Mouse (Mus musculus) MEL (cell line): ENCODE data around the gene Slc10a6. TPM values are rescaled to one million over a fixed set of nuclear protein-coding genes. Genes with fewer than 3 reads are reported as not detected.

ENCODE experiments used
- DNase-seq: peaks from one replicate; pipeline ENCODE4 v3.0.0; 2011; ENCODE audit warnings: low read depth, low spot score
- H3K27ac ChIP-seq: 2 replicates; pipeline ENCODE4 v1.5.1; 2012; ENCODE audit warnings: low read depth, mild to moderate bottlenecking, control low read depth, low read length, moderate library complexity; ENCODE audit not compliant: control insufficient read depth
- H3K27me3 ChIP-seq, 2 experiments: fragments of 150-350 bp in 1 of 2; sonication (generic) in 1 of 2; 2 replicates each; pipeline ENCODE4 v1.6.1; 2012; ENCODE audit warnings: low read length in 2 of 2, mild to moderate bottlenecking in 2 of 2, improper control_type of control experiment in 1 of 2, moderate library complexity in 1 of 2; ENCODE audit not compliant: insufficient read depth in 2 of 2, control insufficient read depth in 1 of 2
- H3K36me3 ChIP-seq, 2 experiments: 2 replicates each; pipeline ENCODE4 v1.6.1; 2012 to 2014; ENCODE audit warnings: low read length in 2 of 2, improper control_type of control experiment in 1 of 2, inconsistent platforms in 1 of 2, mild to moderate bottlenecking in 1 of 2; ENCODE audit not compliant: insufficient read depth in 2 of 2, control insufficient read depth in 1 of 2
- H3K4me1 ChIP-seq, 2 experiments: fragments of 150-350 bp in 1 of 2; sonication (generic) in 1 of 2; 2 replicates each; pipeline ENCODE4 v1.6.1; 2012; ENCODE audit warnings: low read length in 2 of 2, improper control_type of control experiment in 1 of 2, mild to moderate bottlenecking in 1 of 2; ENCODE audit not compliant: insufficient read depth in 2 of 2, control insufficient read depth in 1 of 2
- H3K4me3 ChIP-seq, 2 experiments: fragments of 150-350 bp in 1 of 2; sonication (generic) in 1 of 2; 2 replicates each; pipeline ENCODE4 v1.5.1; 2012; ENCODE audit warnings: low read depth in 2 of 2, low read length in 2 of 2, mild to moderate bottlenecking in 2 of 2, moderate library complexity in 2 of 2, control low read depth in 1 of 2, improper control_type of control experiment in 1 of 2; ENCODE audit not compliant: control insufficient read depth in 1 of 2, insufficient read depth in 1 of 2
- H3K79me2 ChIP-seq: 2 replicates; pipeline ENCODE4 v1.6.1; 2012; ENCODE audit warnings: mild to moderate bottlenecking, low read length, moderate library complexity; ENCODE audit not compliant: control insufficient read depth, poor library complexity, insufficient read depth
- H3K9ac ChIP-seq: 2 replicates; pipeline ENCODE4 v1.6.1; 2012; ENCODE audit warnings: low read depth, mild to moderate bottlenecking, control low read depth, low read length, moderate library complexity; ENCODE audit not compliant: control insufficient read depth, poor library complexity, severe bottlenecking
- H3K9me3 ChIP-seq: fragments of 150-350 bp; sonication (generic); replicated peaks from 2 replicates; pipeline ENCODE4 v1.6.1; 2012; ENCODE audit warnings: mild to moderate bottlenecking, low read length, improper control_type of control experiment, moderate library complexity; ENCODE audit not compliant: insufficient read depth
- BHLHE40 ChIP-seq: IDR thresholded peaks from 2 replicates; pipeline ENCODE4 v1.6.1; 2012; ENCODE audit warnings: low read depth, mild to moderate bottlenecking, inconsistent platforms, low read length, improper control_type of control experiment, borderline replicate concordance
- CHD1 ChIP-seq: IDR thresholded peaks from 2 replicates; pipeline ENCODE4 v1.6.1; 2012; ENCODE audit warnings: low read depth, mild to moderate bottlenecking, inconsistent platforms, low read length, improper control_type of control experiment
- GABPA ChIP-seq: IDR thresholded peaks from 2 replicates; pipeline ENCODE4 v1.6.1; 2012; ENCODE audit warnings: low read depth, mild to moderate bottlenecking, inconsistent platforms, low read length, improper control_type of control experiment, moderate library complexity
- GATA1 ChIP-seq: IDR thresholded peaks from 2 replicates; pipeline ENCODE4 v1.6.1; 2011; ENCODE audit warnings: low read depth, low read length, improper control_type of control experiment
- HCFC1 ChIP-seq: IDR thresholded peaks from 2 replicates; pipeline ENCODE4 v1.6.1; 2012; ENCODE audit warnings: low read depth, mild to moderate bottlenecking, inconsistent platforms, low read length, improper control_type of control experiment, moderate library complexity
- JUND ChIP-seq: IDR thresholded peaks from 2 replicates; pipeline ENCODE4 v1.6.1; 2011; ENCODE audit warnings: low read depth, mild to moderate bottlenecking, improper control_type of control experiment, low read length
- KAT2A ChIP-seq: conservative IDR thresholded peaks from 2 replicates; pipeline ENCODE4 v1.6.1; 2012; ENCODE audit warnings: low read depth, low read length, improper control_type of control experiment, inconsistent platforms
- MAFK ChIP-seq: IDR thresholded peaks from 2 replicates; pipeline ENCODE4 v1.6.1; 2011; ENCODE audit warnings: low read depth, mild to moderate bottlenecking, low read length, improper control_type of control experiment, borderline replicate concordance
- MAX ChIP-seq: IDR thresholded peaks from 2 replicates; pipeline ENCODE4 v1.6.1; 2011; ENCODE audit warnings: low read length, improper control_type of control experiment
- MAZ ChIP-seq: IDR thresholded peaks from 2 replicates; pipeline ENCODE4 v1.6.1; 2012; ENCODE audit warnings: low read depth, mild to moderate bottlenecking, inconsistent platforms, low read length, improper control_type of control experiment
- MXI1 ChIP-seq: IDR thresholded peaks from 2 replicates; pipeline ENCODE4 v1.6.1; 2011; ENCODE audit warnings: mild to moderate bottlenecking, low read depth, low read length, improper control_type of control experiment
- NRF1 ChIP-seq: IDR thresholded peaks from 2 replicates; pipeline ENCODE4 v1.6.1; 2014; ENCODE audit warnings: low read depth, mild to moderate bottlenecking, inconsistent platforms, low read length, improper control_type of control experiment, moderate library complexity; ENCODE audit not compliant: poor library complexity, insufficient read depth, severe bottlenecking
- POLR2A ChIP-seq, 2 experiments: IDR thresholded peaks; 2 replicates each; pipeline ENCODE4 v1.6.1; 2011 to 2012; ENCODE audit warnings: low read length in 2 of 2, mild to moderate bottlenecking in 2 of 2, control low read depth in 1 of 2, improper control_type of control experiment in 1 of 2, low read depth in 1 of 2, moderate library complexity in 1 of 2; ENCODE audit not compliant: control insufficient read depth in 1 of 2, insufficient read depth in 1 of 2, poor library complexity in 1 of 2
- POLR2AphosphoS2 ChIP-seq: IDR thresholded peaks from 2 replicates; pipeline ENCODE4 v1.6.1; 2011; ENCODE audit warnings: low read length, improper control_type of control experiment
- POLR2AphosphoS5 ChIP-seq: IDR thresholded peaks from 2 replicates; pipeline ENCODE4 v1.6.1; 2012; ENCODE audit warnings: low read depth, borderline replicate concordance, mild to moderate bottlenecking, inconsistent platforms, low read length, moderate library complexity, mixed read lengths
- SIN3A ChIP-seq: IDR thresholded peaks from 2 replicates; pipeline ENCODE4 v1.6.1; 2012; ENCODE audit warnings: low read length, improper control_type of control experiment, inconsistent platforms
- SMC3 ChIP-seq: IDR thresholded peaks from 2 replicates; pipeline ENCODE4 v1.6.1; 2011; ENCODE audit warnings: low read depth, low read length, improper control_type of control experiment
- UBTF ChIP-seq: IDR thresholded peaks from 2 replicates; pipeline ENCODE4 v1.6.1; 2012; ENCODE audit warnings: low read depth, mild to moderate bottlenecking, inconsistent platforms, low read length, improper control_type of control experiment, moderate library complexity, borderline replicate concordance; ENCODE audit not compliant: insufficient read depth
- ZKSCAN1 ChIP-seq: IDR thresholded peaks from 2 replicates; pipeline ENCODE4 v1.6.1; 2012; ENCODE audit warnings: low read depth, mild to moderate bottlenecking, inconsistent platforms, low read length, improper control_type of control experiment, moderate library complexity
- ZMIZ1 ChIP-seq: IDR thresholded peaks from 2 replicates; pipeline ENCODE4 v1.6.1; 2012; ENCODE audit warnings: low read depth, mild to moderate bottlenecking, inconsistent platforms, low read length, improper control_type of control experiment, moderate library complexity
- ZNF384 ChIP-seq: IDR thresholded peaks from 2 replicates; pipeline ENCODE4 v1.6.1; 2012; ENCODE audit warnings: low read depth, mild to moderate bottlenecking, inconsistent platforms, low read length, improper control_type of control experiment
- polyA plus RNA-seq, 2 experiments: library from polyadenylated mRNA; stranded (reverse) in 1 of 2; unstranded in 1 of 2; fragments of >175 nt in 1 of 2; fragments of >200 nt in 1 of 2; gene quantifications; 2 replicates each; pipeline versions ENCODE4 v1.2.1 to v1.2.4; 2012; ENCODE audit warnings: low replicate concordance in 2 of 2, low read depth in 1 of 2; ENCODE audit not compliant: insufficient read length in 2 of 2, insufficient read depth in 1 of 2, missing spikeins in 1 of 2
- total RNA-seq: library from RNA; depleted of rRNA; stranded (reverse); fragments of 300-350 nt; gene quantifications from 2 replicates; pipeline ENCODE4 v1.2.3, GENCODE M21; 2012

Gene Slc10a6
- total and polyA plus RNA-seq, 3 experiments, result not detected

DNA sequence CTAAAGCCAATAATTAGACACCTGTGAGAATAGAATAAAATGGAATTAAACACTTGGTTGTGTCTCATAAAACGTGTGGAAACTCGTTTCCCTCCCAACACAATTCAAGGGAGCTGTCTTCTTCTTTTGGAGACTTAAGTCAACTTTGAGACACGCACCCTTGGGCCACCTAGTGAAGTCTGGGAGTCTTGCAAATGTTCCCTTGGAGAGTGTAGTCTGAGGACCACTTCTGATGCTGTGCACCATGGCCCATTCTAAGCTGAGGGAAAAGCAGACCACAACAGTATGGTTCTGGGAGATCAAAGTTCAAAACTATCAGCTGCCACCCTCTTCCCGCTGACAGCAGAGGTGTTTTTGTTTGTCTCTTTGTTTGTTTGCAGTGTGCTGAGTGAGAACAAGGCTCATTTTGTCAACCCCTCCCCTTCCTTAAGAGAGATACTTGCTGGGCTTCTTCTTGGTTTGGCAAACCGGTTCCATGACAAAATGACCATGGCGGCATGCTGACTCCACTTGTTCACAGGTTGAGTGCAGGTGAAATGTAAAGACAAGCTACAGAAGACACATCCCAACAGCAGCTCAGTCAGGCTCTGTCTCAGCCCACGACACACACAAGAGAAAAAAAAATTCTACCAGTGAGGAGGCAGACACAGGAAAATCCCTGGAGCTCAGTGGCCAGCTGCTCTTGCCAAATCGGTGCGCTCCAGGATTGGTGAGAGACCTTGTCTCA, 814 bp upstream of the Slc10a6 start:
- Histone ChIP-seq H3K36me3 (no peaks in the 10 kb centered on the region), H3K9me3 (no peaks in the 10 kb centered on the region), H3K79me2 (no peaks in the 10 kb centered on the region), H3K9ac (no peak overlapping the region), H3K27me3 (no peaks in the 10 kb centered on the region; a peak in 2 of 4 replicates), H3K27ac (no peak overlapping the region), H3K4me1 (no peaks in the 10 kb centered on the region), H3K4me3 (no peak overlapping the region)
- TF ChIP-seq MAZ (no peak), NRF1 (no peak), JUND (no peak), ZNF384 (no peak), MXI1 (no peak), UBTF (no peak), ZMIZ1 (no peak), GABPA (no peak), POLR2A (IDR thresholded peaks at IDR 0.05; ENCODE audit: control insufficient read depth in 1 of 2, insufficient read depth in 1 of 2, low read depth in 1 of 2, low read length in 2 of 2, poor library complexity in 1 of 2) (no peak), POLR2AphosphoS2 (no peak), SIN3A (no peak), POLR2AphosphoS5 (no peak), SMC3 (no peak)
- DNase-seq, result no peak

DNA sequence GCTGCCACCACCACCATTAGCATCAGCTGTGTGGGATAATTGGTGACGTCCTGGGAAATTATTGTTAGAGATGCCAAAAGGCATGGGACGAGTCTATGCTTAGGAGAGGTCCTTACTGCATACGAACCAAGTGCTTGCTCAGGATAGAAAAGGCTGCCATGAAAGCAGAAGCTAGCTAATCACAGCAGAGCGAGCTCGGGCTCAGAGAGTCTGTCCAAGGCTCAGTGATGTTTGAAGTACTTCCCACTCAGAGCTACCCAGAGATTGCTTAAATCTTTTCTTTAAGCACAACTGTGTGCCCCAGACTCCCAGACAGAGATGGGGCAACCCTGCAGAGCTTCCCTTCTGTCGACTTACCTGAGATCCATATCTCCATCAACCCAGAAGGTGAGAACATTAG, 704 bp downstream of the Slc10a6 start:
- no peak for DNase-seq
- Histone ChIP-seq H3K9ac (no peak overlapping the region), H3K79me2 (no peaks in the 10 kb centered on the region), H3K9me3 (no peaks in the 10 kb centered on the region), H3K4me1 (no peaks in the 10 kb centered on the region), H3K4me3 (no peak overlapping the region), H3K27me3 (no peaks in the 10 kb centered on the region; a peak in 2 of 4 replicates), H3K27ac (no peak overlapping the region), H3K36me3 (no peaks in the 10 kb centered on the region)
- TF ChIP-seq BHLHE40 (no peak), MAFK (no peak), KAT2A (no peak), MAZ (no peak), GATA1 (no peak), HCFC1 (no peak), ZMIZ1 (no peak), NRF1 (no peak), ZNF384 (no peak), UBTF (no peak), MAX (no peak), CHD1 (no peak), JUND (no peak), ZKSCAN1 (no peak)
